Mouse (Mus musculus) adrenal gland, postnatal 36 days (tissue): Measurements from ENCODE around the gene Mccc1. TPM values are rescaled to one million over a fixed set of nuclear protein-coding genes. Genes with fewer than 3 reads are reported as not detected.

Source experiments
- DNase-seq, 2 experiments: peaks; one replicate each; pipeline ENCODE4 v3.0.0; 2021; ENCODE audit warnings: mixed read lengths in 1 of 2
- total RNA-seq, 2 experiments: library from RNA; stranded (reverse); gene quantifications; 2 replicates each; pipeline ENCODE4 v1.2.3; 2021

Gene Mccc1
- total RNA-seq, 2 experiments from 2014 or later: 86.7 to 120 TPM

DNA sequence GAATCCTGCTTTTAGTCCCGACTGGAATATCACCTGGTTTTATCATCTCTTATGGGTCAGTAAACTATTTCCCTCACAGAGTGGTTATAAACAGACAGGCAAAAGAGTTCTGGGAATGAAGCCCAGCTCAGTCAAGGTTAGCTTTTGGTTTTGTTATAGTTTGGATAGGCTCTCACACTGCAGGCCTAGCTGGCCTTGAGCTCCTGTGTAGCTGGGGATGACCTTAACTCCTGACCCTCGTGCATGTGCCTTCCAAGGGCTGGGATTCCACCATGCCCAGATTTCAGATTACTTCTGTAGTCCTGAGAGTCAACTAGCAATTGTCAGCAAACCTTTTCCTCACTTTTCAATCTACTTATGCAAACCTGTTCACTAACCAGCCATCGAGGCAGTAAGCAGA lies 82.2 kb downstream of the Mccc1 start:
- peak; percentile 69 to 73 for DNase-seq

Other genes with a start within 250 kb of the Mccc1 start
- 10 to 100 TPM; 40.8 to 48.7 TPM for gene Atp11b, start 246.6 kb downstream of the Mccc1 start, total RNA-seq
- 10 to 100 TPM; 74.5 to 78.0 TPM for gene Dcun1d1, start 63.2 kb downstream of the Mccc1 start, total RNA-seq
- gene Ccdc144b, start 52.9 kb upstream of the Mccc1 start, total RNA-seq: under 1 TPM; 0.07 to 0.10 TPM
- gene Acad9, start 65.3 kb upstream of the Mccc1 start, total RNA-seq: 10 to 100 TPM; 42.6 to 51.5 TPM
- 1 to 10 TPM; 7.2 to 7.6 TPM for gene D3Ertd254e, start 150.3 kb upstream of the Mccc1 start, total RNA-seq
- gene Qrfpr, start 221.6 kb upstream of the Mccc1 start, total RNA-seq: not detected